Mouse (Mus musculus): ENCODE measurements around the gene Gm14151.
"Not testable (repeated sequence)": the region's sequence is repeated elsewhere in the genome, so short reads cannot be mapped to it uniquely, and the experiment has no call there.

Gm14151 gene

DNA sequence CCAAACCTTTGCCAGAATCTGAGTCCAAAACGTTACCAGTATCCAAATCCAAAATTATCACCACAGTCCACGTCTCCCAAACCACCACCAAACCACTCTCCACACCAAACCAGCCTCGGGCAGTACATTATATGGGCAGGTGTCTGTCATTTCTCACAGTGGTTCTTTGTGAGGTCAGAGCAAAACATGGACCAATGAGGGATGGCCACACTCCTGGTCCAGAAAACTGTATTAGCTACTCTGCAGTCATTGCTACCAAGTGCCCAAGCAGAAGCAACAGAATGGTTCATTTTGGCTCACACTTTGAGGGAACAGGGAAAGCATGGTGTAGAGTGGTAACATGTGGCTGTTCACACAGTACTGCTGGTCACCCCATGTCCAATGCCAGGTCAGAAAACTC, at the start of gene Gm14151:
TSS of gene Gm14151 (minus strand) at position 101 of the 400 bp plus-strand sequence.
- not testable (repeated sequence) for DNase-seq

DNA sequence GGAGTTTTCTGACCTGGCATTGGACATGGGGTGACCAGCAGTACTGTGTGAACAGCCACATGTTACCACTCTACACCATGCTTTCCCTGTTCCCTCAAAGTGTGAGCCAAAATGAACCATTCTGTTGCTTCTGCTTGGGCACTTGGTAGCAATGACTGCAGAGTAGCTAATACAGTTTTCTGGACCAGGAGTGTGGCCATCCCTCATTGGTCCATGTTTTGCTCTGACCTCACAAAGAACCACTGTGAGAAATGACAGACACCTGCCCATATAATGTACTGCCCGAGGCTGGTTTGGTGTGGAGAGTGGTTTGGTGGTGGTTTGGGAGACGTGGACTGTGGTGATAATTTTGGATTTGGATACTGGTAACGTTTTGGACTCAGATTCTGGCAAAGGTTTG, 5.8 kb upstream of the Gm14151 start, which contains the start of gene Gm14147:
TSS of gene Gm14147 (plus strand) at position 301 of the 400 bp plus-strand sequence.
- not testable (repeated sequence) for DNase-seq

DNA sequence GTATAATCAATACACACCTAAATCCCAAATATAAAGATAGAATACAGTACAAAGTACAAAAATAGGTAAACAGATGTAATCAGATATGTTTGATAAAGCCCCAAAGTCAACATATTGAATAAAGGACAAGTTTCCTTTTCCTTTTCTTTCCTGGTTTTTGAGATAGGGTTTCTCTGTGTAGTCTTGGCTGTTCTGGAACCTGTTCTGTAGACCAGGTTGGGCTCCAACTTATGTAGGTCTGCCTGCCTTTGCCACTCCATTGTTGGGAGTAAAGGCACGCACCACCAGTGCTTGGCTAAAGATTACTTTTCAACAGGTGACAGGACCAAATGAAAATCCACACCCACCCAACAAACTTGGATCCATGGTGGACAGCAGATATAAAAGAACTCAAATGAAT, 35.5 kb downstream of the Gm14151 start:
- no peak for DNase-seq

DNA sequence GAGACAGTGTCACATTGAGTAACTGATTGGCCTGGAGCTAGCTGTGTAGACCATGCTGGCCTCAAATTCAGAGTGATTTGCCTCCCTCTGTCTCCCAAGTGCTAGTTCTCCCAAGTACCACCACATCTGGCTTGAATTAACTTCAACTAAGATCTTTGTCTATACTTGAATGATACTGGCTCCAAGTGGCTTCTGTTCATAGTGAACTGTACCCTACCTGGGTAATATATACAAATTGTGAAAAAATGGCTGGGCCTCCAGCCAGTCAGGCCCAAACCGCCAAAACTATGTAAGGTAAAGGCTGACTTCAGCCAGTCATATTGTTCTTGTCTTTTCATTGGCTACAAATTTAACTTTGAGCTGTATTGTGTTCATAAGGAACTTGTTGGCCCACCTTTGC, 51.7 kb downstream of the Gm14151 start:
- DNase-seq, result no peak

DNA sequence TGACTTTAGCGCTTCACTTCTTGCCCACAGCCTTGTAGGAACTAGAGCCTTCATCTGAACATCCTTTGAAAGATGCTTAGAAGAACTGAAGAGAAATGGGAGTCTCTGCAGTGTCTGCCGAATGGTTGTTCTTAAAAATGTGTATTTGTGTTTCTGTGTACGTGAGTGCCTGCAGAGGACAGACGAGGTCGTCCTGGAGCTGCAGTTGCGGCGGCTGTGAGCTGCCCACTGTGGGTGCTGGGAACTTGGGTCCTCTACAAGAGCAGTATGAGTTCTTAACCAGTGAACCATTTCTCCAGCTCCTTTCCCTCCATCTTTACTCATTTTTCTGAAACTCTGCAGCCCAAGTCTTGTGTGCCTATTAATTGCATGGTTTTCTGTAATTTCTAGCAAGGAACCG, 52.4 kb downstream of the Gm14151 start:
- DNase-seq, result no peak

DNA sequence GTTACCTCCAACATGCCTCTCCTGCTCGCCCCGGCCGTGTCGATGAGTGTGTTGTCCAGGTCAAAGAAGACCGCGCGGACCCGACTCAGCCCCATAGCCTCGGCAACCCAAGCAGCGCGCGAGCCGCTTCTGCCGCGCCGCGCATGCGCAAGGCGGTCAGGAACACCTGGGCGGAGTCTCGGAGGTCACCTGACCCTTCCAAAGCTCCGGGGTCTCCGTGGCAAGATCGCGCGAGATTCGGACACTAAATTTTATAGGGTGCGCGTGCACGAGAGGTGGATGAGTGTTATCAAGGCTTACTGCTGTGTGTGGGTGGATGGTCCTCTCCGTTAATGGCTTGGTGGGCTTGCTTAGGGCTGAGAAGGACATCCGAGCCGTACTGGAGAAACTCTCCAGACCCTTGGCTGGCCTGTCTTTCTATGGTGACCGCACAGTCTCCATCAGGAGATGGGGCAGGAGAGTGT, 52.9 kb downstream of the Gm14151 start, which contains the start of the genes Ninl and Nanp:
TSS of gene Ninl (minus strand) at position 151 of the 464 bp plus-strand sequence.
TSS of gene Nanp (minus strand) at position 167 of the 464 bp plus-strand sequence.
- peak; percentile 96 for DNase-seq

DNA sequence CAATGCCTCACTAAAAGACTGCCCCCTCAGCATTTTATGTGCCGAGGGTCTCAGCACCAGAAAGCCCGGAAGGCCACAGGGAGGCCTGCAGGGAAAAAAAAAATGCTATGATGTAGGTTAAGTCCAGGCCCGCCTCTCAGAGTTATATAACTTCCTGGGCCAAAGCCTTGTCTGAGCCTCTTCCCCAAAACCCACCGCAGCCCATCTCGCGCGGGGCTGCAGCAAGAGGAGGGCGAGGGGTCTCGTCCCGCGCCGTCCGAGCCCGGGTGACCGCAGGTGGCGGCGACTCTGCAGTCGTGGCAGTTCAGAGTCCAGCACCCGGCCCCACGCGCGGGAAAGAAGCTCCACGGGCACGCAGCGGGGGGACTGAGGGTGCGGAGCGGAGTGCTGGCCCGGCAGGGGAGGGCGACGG, 53.3 kb downstream of the Gm14151 start:
- no peak for DNase-seq

DNA sequence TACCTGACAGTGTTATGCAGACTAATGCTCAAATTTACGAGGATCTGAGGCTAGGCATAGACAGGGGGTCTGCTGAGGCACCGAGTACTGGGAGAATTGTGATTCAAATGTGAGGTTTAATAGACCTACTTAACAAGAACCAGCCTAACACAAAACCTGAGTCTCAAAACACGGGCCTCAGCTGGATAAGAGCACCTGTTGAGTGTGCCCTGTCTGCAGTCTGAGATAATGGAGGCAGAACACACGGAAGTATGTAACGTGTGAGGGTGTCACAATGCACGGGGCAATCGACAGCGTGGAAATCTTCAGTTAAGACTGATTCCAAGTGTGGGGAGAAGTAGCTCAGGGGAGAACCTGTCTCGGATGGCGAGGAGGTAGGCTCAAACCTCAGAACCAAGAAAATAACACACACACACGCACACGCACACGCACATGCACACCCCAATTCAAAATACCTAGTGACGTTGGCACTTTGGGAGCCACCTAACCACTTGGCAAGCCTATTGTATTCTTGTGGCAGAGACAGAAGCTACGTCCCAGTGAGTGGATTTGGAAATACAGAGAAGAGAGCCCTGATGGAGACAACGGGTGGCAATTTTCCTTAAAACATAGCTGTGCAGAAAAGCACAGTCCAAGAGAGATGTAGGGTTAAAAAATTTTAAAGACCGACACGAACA, 54.1 kb downstream of the Gm14151 start:
- DNase-seq, result peak; percentile 11

DNA sequence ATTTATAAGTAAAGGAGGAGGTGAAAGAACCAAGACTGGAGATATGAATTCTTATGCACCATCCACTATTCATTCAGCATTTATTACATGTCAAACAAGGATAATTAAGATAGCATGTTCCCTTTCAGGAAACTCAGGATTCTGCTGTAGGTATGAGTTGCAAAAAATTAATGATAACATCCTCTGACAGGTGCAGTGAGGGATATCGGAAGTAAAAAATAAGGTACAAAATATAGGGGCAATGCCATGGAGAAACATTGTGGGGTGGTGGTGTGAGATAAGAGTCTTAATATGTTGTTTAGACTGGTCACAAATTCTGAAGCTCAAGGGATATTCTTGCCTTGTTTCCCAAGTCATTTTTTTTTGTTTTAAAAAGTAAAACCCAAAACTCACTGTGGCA, 54.9 kb downstream of the Gm14151 start:
- DNase-seq, result no peak
